Mouse (Mus musculus): ENCODE results near the gene Cntfr.

- TF ChIP-seq POLR2A (IDR thresholded peaks at IDR 0.05; ENCODE audit: insufficient read depth, low read depth, low read length) (no peak), CTCF (IDR thresholded peaks at IDR 0.05; ENCODE audit: insufficient read depth, low read depth, low read length) (no peak)
These were observed 30.1 kb upstream of the Cntfr start for GRCm38 (mm10) chr4:41726826-41727621.
